Mouse (Mus musculus): ENCODE measurements around the gene Slc4a1. TPM values are rescaled to one million over a fixed set of nuclear protein-coding genes. Genes with fewer than 3 reads are reported as not detected.

Gene Slc4a1
- polyA plus RNA-seq, 1 experiment, result 0.35 TPM

- DNase-seq (ENCODE audit: low read depth), result no peak
Measured at GRCm38 (mm10) chr11:102350981-102351523, 15.0 kb downstream of the Slc4a1 start.

- no peak for DNase-seq (ENCODE audit: low read depth)
Measured at GRCm38 (mm10) chr11:102350416-102350815, 15.6 kb downstream of the Slc4a1 start.

- no peak for DNase-seq (ENCODE audit: low read depth)
Measured at GRCm38 (mm10) chr11:102349189-102349954, 16.6 kb downstream of the Slc4a1 start.

GRCm38 (mm10) chr11:102348771-102349170 is 17.2 kb downstream of the Slc4a1 start:
- no peak for DNase-seq (ENCODE audit: low read depth)

- no peak for DNase-seq (ENCODE audit: low read depth)
Measured at GRCm38 (mm10) chr11:102348101-102348585, 17.9 kb downstream of the Slc4a1 start.

- DNase-seq (ENCODE audit: low read depth), result no peak
Measured at GRCm38 (mm10) chr11:102347683-102348082, 18.3 kb downstream of the Slc4a1 start.

GRCm38 (mm10) chr11:102346926-102347325 is 19.1 kb downstream of the Slc4a1 start:
- DNase-seq (ENCODE audit: low read depth), result no peak

GRCm38 (mm10) chr11:102344458-102344857 is 21.5 kb downstream of the Slc4a1 start:
- no peak for DNase-seq (ENCODE audit: low read depth)

GRCm38 (mm10) chr11:102342742-102343141 is 23.3 kb downstream of the Slc4a1 start:
- no peak for DNase-seq (ENCODE audit: low read depth)

GRCm38 (mm10) chr11:102341101-102341500 is 24.9 kb downstream of the Slc4a1 start:
- DNase-seq (ENCODE audit: low read depth), result no peak

GRCm38 (mm10) chr11:102339624-102340023 is 26.4 kb downstream of the Slc4a1 start:
- no peak for DNase-seq (ENCODE audit: low read depth)

- DNase-seq (ENCODE audit: low read depth), result peak; percentile 66
Measured at GRCm38 (mm10) chr11:102339195-102339594, 26.8 kb downstream of the Slc4a1 start.

- DNase-seq (ENCODE audit: low read depth), result no peak
Measured at GRCm38 (mm10) chr11:102338561-102338960, 27.4 kb downstream of the Slc4a1 start.

GRCm38 (mm10) chr11:102337921-102338320 is 28.1 kb downstream of the Slc4a1 start:
- no peak for DNase-seq (ENCODE audit: low read depth)

- DNase-seq (ENCODE audit: low read depth), result no peak
Measured at GRCm38 (mm10) chr11:102336191-102336590, 29.8 kb downstream of the Slc4a1 start.

GRCm38 (mm10) chr11:102334973-102335700 is 30.9 kb downstream of the Slc4a1 start:
- DNase-seq (ENCODE audit: low read depth), result no peak

GRCm38 (mm10) chr11:102334010-102334409 is 32.0 kb downstream of the Slc4a1 start:
- no peak for DNase-seq (ENCODE audit: low read depth)

- no peak for DNase-seq (ENCODE audit: low read depth)
Measured at GRCm38 (mm10) chr11:102333061-102333460, 32.9 kb downstream of the Slc4a1 start.

GRCm38 (mm10) chr11:102331806-102332205 is 34.2 kb downstream of the Slc4a1 start:
- no peak for DNase-seq (ENCODE audit: low read depth)

GRCm38 (mm10) chr11:102330039-102330438 is 36.0 kb downstream of the Slc4a1 start:
- DNase-seq (ENCODE audit: low read depth), result no peak

- DNase-seq (ENCODE audit: low read depth), result no peak
Measured at GRCm38 (mm10) chr11:102329518-102329917, 36.5 kb downstream of the Slc4a1 start.

- no peak for DNase-seq (ENCODE audit: low read depth)
Measured at GRCm38 (mm10) chr11:102327839-102328238, 38.2 kb downstream of the Slc4a1 start.

- no peak for DNase-seq (ENCODE audit: low read depth)
Measured at GRCm38 (mm10) chr11:102327250-102327649, 38.8 kb downstream of the Slc4a1 start.
